Mouse (Mus musculus): ENCODE data around the gene 1700007K13Rik. TPM values are rescaled to one million over a fixed set of nuclear protein-coding genes. Genes with fewer than 3 reads are reported as not detected.
"Not testable (repeated sequence)": the region's sequence is repeated elsewhere in the genome, so short reads cannot be mapped to it uniquely, and the experiment has no call there.

Gene 1700007K13Rik
- polyA plus RNA-seq, 1 experiment from 2014 or later: 0.26 TPM

- H3K27ac ChIP-seq: no peak within 1 kb of the TSS
- ATAC-seq (replicated peaks; ENCODE audit: insufficient number of reproducible peaks, insufficient read depth, low FRiP score, low read depth): no peak
Measured at GRCm38 (mm10) chr2:28496671-28497070, 30.5 kb upstream of the 1700007K13Rik start, which contains the start of gene Gbgt1. Gene Gbgt1, plus strand, starts transcription at chr2:28496891.

DNA sequence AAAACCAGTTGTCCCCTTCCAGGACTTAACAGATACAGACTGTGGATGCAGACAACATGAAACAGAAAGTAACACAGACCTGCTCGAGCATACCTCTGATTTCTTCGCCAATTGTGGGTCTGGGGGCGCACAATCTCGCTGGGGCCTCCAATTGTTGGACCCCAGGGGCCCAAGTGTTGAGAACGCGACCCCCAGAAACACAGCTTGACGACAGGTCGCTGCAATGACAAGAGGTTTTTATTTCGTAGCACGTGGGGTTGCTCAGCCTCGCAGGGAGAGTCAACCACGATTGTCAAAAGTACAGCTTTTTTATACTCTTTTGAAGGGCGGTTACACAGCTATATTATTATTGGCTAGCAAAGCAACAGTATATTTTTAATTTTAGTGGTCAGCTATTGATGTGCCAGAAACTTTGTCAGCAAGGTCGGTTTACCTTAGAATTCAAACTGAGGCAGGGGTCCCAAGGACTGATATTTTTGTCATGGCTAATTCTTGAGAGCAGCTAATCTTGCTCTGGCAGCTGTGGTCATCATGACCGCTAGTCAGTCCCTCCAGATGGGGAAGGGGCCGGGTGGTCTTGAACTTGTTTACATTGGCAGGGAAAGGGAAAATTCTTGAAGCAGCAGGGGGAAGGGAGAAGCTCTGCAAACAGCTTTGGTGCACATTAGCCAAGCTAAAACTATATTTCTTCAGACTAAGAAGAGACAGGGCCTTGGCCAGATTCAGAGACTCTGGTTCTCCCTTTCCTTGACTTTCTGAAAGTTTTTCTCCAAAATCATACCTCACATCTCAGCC is 29.9 kb upstream of the 1700007K13Rik start:
- WGBS: 72% methylated on average over 16 of the region's 16 CpGs
- Histone ChIP-seq H3K27ac (no peak overlapping the region), H3K36me3 (no peaks in the 10 kb centered on the region), H3K27me3 (no peaks in the 10 kb centered on the region), H3K4me1 (replicated peaks) (no peaks in the 10 kb centered on the region), H3K4me2 (no peak overlapping the region), H3K4me3 (no peak overlapping the region), H3K9me3 (replicated peaks) (no peaks in the 10 kb centered on the region), H3K9ac (no peak overlapping the region)
- no peak for ATAC-seq (replicated peaks; ENCODE audit: insufficient number of reproducible peaks, insufficient read depth, low FRiP score, low read depth)

More at GRCm38 (mm10) chr2:28496671-28497070, 30.5 kb upstream of the 1700007K13Rik start, which contains the start of gene Gbgt1:
- H3K4me2 ChIP-seq: peak within 1 kb of the TSS; percentile 5; the same call in 1 of the 2 replicates
- no peak within 1 kb of the TSS for H3K9ac ChIP-seq
- 74% methylated on average over 5 of the region's 5 CpGs for WGBS
- no peaks in the 10 kb centered on the region for H3K4me1 ChIP-seq (replicated peaks)
- H3K4me3 ChIP-seq: no peak within 1 kb of the TSS
- no peaks in the 10 kb centered on the region for H3K36me3 ChIP-seq
- H3K27me3 ChIP-seq: no peaks in the 10 kb centered on the region
- no peaks in the 10 kb centered on the region for H3K9me3 ChIP-seq (replicated peaks)

DNA sequence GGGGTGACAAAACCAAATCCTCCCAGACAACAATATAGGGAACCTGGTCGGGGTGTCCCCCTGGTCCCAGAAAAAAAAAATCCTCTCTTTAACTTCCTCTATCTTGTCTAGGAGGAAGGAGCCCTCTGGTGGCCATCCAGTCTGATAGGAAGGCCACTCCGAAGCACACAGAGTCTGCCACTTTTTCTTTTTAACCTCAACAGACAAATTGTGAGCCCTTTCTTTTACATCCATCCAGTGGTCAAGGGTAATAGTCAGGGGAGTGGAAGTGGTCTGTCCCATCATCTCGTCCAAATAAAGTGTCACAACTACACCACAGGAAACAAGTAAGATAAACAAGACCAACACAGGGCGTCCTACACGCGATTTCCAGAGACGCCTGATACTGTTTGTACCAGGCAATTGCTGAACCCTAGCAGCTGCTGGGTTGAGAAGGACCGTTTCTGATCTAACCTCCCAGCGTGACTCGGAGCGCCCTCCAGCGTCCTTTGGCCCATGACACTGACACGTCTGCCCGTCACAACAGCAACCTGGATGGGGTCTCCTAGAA is 29.1 kb upstream of the 1700007K13Rik start:
- Histone ChIP-seq H3K36me3 (no peaks in the 10 kb centered on the region), H3K27me3 (no peaks in the 10 kb centered on the region), H3K4me1 (replicated peaks) (no peaks in the 10 kb centered on the region), H3K9me3 (replicated peaks) (no peaks in the 10 kb centered on the region), H3K4me2 (no peak overlapping the region), H3K27ac (no peak overlapping the region), H3K4me3 (no peak overlapping the region), H3K9ac (no peak overlapping the region)
- no peak for ATAC-seq (replicated peaks; ENCODE audit: insufficient number of reproducible peaks, insufficient read depth, low FRiP score, low read depth)
- 74% methylated on average over 14 of the region's 14 CpGs for WGBS

GRCm38 (mm10) chr2:28494521-28494920 is 28.4 kb upstream of the 1700007K13Rik start:
- no peaks in the 10 kb centered on the region for H3K9me3 ChIP-seq (replicated peaks)
- 67% methylated on average over 2 of the region's 2 CpGs for whole genome bisulfite sequencing
- no peaks in the 10 kb centered on the region for H3K4me1 ChIP-seq (replicated peaks)
- H3K4me2 ChIP-seq: no peak overlapping the region
- H3K36me3 ChIP-seq: no peaks in the 10 kb centered on the region
- H3K27me3 ChIP-seq: no peaks in the 10 kb centered on the region
- no peak overlapping the region for H3K4me3 ChIP-seq
- H3K9ac ChIP-seq: no peak overlapping the region
- no peak for ATAC-seq (replicated peaks; ENCODE audit: insufficient number of reproducible peaks, insufficient read depth, low FRiP score, low read depth)
- H3K27ac ChIP-seq: no peak overlapping the region

GRCm38 (mm10) chr2:28483861-28484260 is 17.7 kb upstream of the 1700007K13Rik start:
- no peak for ATAC-seq (replicated peaks; ENCODE audit: insufficient number of reproducible peaks, insufficient read depth, low FRiP score, low read depth)
- WGBS: 62% methylated on average over 2 of the region's 2 CpGs
- no peak overlapping the region for H3K4me2 ChIP-seq
- no peaks in the 10 kb centered on the region for H3K4me1 ChIP-seq (replicated peaks)
- H3K9me3 ChIP-seq (replicated peaks): no peaks in the 10 kb centered on the region
- H3K27ac ChIP-seq: no peak overlapping the region
- H3K36me3 ChIP-seq: no peaks in the 10 kb centered on the region
- H3K27me3 ChIP-seq: no peaks in the 10 kb centered on the region
- no peak overlapping the region for H3K9ac ChIP-seq
- no peak overlapping the region for H3K4me3 ChIP-seq

DNA sequence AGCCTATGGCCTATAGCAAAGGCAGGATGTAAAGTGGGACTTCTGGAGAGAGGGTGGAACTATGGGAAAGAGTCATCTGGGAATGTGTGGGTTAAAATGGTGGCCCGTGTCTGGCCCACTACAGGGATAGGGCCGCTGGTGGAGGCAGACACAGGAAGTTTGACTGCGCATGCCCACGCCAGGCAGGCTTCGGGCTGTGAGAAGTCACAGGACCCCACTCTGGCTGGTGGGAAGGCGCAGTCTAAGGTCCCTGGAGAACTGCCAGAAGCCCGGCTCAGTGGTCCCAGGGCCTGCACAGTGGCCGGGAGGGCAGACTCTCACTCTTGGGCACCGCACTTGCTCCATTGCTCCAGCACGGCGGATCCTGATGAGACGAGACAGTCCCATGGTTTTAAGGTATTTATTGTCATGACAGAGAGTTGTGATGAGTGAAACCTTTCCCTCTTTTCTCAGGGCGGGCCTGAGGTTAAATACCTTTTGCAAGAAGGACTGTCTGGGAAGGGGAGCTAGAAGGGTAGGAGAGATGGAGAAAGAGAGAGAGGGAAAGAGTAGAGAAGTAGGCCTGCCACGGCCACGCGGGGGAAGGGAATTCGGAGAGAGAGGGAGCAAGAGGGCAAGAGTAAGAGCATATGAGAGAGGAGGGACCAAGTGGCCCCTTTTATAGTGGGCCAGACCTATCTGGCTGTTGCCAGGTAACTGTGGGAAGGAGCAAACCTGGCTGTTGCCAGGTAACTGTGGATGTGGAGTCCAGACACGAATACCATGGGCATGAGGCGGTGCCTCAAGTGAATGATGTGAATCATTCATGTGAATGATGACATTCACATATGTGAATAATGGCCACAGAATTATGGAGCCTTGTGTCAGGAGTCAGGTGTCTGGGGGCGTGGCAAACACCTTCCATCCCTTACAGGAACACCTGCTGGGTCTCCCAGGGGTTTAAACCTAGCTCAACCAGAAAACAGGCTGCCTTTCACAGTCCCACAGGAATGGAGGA is 13.4 kb upstream of the 1700007K13Rik start:
- H3K4me1 ChIP-seq (replicated peaks): no peaks in the 10 kb centered on the region
- H3K4me3 ChIP-seq: 0 out of 2 replicates have a peak overlapping the region, but pooled peaks have one; percentile 11
- H3K4me2 ChIP-seq: no peak overlapping the region
- WGBS: 71% methylated on average over 20 of the region's 20 CpGs
- no peaks in the 10 kb centered on the region for H3K36me3 ChIP-seq
- no peak overlapping the region for H3K27ac ChIP-seq
- H3K27me3 ChIP-seq: no peaks in the 10 kb centered on the region
- no peaks in the 10 kb centered on the region for H3K9me3 ChIP-seq (replicated peaks)
- H3K9ac ChIP-seq: no peak overlapping the region
- ATAC-seq (replicated peaks; ENCODE audit: insufficient number of reproducible peaks, insufficient read depth, low FRiP score, low read depth): no peak

DNA sequence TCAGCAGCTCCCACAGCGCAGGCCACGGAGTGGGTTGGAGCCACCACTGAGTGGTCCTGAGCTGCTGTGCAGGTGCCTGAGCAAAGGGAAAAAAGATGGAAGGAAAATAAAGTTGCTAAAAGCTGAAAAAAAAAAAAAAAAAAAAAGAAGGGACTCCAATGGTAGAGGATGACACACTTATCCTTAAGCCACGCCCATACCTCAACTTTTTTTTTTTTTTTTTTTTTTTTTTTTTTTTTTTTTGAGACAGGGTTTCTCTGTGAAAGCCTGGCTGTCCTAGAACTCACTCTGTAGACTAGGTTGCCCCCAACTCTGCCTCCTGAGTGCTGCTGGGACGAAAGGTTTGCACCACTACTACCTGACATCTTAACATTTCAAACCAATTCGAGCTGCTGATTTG is 11.9 kb upstream of the 1700007K13Rik start:
- not testable (repeated sequence) for H3K9me3 ChIP-seq (replicated peaks); H3K27me3 ChIP-seq; H3K4me3 ChIP-seq; H3K4me2 ChIP-seq; ATAC-seq (replicated peaks; ENCODE audit: insufficient number of reproducible peaks, insufficient read depth, low FRiP score, low read depth); H3K9ac ChIP-seq; H3K36me3 ChIP-seq; H3K27ac ChIP-seq; H3K4me1 ChIP-seq (replicated peaks)
- WGBS: 82% methylated on average over 5 of the region's 5 CpGs

- H3K27me3 ChIP-seq; H3K9me3 ChIP-seq (replicated peaks); H3K27ac ChIP-seq; ATAC-seq (replicated peaks; ENCODE audit: insufficient number of reproducible peaks, insufficient read depth, low FRiP score, low read depth); H3K9ac ChIP-seq; H3K4me2 ChIP-seq; H3K4me3 ChIP-seq: not testable (repeated sequence)
- WGBS: 92% methylated on average over 8 of the region's 8 CpGs
- peaks cover 29% of the 10 kb centered on the region for H3K36me3 ChIP-seq
- H3K4me1 ChIP-seq (replicated peaks): peaks cover 11% of the 10 kb centered on the region
Measured at GRCm38 (mm10) chr2:28472011-28472410, 5.9 kb upstream of the 1700007K13Rik start.

DNA sequence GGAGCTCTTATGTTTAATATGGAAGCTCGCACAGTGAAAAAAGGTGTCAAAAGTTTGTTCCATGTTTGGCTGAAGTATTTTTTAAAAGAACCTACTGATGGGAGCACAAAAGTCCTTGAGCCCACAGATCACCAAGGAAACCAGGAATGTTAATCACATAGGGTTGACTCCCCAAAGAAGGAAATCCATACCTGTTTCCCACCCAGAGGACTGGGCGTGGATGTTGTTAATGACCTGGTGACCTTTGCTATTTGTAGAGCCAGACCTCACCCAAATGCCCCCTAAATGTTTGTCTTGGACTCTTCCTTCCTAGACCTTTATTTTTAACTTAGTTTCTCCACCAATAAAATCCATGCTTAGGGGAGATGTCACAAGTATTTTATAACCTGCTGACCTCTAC is 4.5 kb upstream of the 1700007K13Rik start:
- Histone ChIP-seq H3K9me3 (replicated peaks) (peaks cover 7% of the 10 kb centered on the region; the same call in 1 of the 2 replicates), H3K9ac (no peak overlapping the region), H3K4me1 (replicated peaks) (peaks cover 21% of the 10 kb centered on the region), H3K4me3 (no peak overlapping the region), H3K4me2 (no peak overlapping the region), H3K27me3 (peaks cover 4% of the 10 kb centered on the region; the same call in 1 of the 2 replicates), H3K36me3 (peaks cover 29% of the 10 kb centered on the region), H3K27ac (no peak overlapping the region)
- no peak for ATAC-seq (replicated peaks; ENCODE audit: insufficient number of reproducible peaks, insufficient read depth, low FRiP score, low read depth)
- WGBS: 91% methylated on average over 2 of the region's 2 CpGs

GRCm38 (mm10) chr2:28469461-28469860 is 3.3 kb upstream of the 1700007K13Rik start:
- Histone ChIP-seq H3K36me3 (peaks cover 29% of the 10 kb centered on the region), H3K9me3 (replicated peaks) (peaks cover 7% of the 10 kb centered on the region; the same call in 1 of the 2 replicates), H3K4me1 (replicated peaks) (peaks cover 21% of the 10 kb centered on the region), H3K27ac (no peak overlapping the region), H3K4me3 (no peak overlapping the region), H3K4me2 (no peak overlapping the region), H3K27me3 (peaks cover 15% of the 10 kb centered on the region; the same call in 1 of the 2 replicates), H3K9ac (no peak overlapping the region)
- no peak for ATAC-seq (replicated peaks; ENCODE audit: insufficient number of reproducible peaks, insufficient read depth, low FRiP score, low read depth)
- WGBS: 97% methylated on average over 14 of the region's 14 CpGs

All from heart, embryonic 15.5 days (tissue).